Mouse (Mus musculus): Measurements from ENCODE around the gene Nuak1.

DNA sequence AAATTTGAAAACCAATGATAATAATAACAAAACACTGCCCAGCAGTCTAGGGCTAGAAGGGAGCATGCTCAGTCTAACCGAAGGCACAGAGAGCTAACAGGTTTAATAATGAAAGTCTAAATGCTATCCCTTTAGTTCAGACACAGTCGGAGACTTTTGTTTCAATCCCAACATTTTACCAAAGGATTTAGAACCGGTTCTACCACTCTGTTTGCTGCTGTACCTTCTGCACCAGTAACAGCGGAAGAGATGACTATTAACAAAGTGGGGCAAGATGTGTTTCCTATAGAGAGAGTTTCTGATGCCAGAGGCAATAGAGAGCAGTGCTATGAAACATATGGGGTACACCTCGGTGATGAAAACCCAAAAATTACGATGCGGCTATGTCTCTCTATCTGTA lies 76.6 kb downstream of the Nuak1 start:
- TF ChIP-seq POLR2A (IDR thresholded peaks at IDR 0.05; ENCODE audit: extremely low read depth, insufficient read depth, low read length) (no peak), CTCF (IDR thresholded peaks at IDR 0.05; ENCODE audit: extremely low read depth, insufficient read depth, low read length) (no peak)
